Mouse (Mus musculus): ENCODE measurements around the gene Psmc6. TPM values are rescaled to one million over a fixed set of nuclear protein-coding genes. Genes with fewer than 3 reads are reported as not detected.
A peak's percentile ranks its signal among the peaks of the same experiment; 100 is the strongest.

Gene Psmc6
- polyA plus RNA-seq, 1 experiment from 2014 or later, result 134 TPM

DNA sequence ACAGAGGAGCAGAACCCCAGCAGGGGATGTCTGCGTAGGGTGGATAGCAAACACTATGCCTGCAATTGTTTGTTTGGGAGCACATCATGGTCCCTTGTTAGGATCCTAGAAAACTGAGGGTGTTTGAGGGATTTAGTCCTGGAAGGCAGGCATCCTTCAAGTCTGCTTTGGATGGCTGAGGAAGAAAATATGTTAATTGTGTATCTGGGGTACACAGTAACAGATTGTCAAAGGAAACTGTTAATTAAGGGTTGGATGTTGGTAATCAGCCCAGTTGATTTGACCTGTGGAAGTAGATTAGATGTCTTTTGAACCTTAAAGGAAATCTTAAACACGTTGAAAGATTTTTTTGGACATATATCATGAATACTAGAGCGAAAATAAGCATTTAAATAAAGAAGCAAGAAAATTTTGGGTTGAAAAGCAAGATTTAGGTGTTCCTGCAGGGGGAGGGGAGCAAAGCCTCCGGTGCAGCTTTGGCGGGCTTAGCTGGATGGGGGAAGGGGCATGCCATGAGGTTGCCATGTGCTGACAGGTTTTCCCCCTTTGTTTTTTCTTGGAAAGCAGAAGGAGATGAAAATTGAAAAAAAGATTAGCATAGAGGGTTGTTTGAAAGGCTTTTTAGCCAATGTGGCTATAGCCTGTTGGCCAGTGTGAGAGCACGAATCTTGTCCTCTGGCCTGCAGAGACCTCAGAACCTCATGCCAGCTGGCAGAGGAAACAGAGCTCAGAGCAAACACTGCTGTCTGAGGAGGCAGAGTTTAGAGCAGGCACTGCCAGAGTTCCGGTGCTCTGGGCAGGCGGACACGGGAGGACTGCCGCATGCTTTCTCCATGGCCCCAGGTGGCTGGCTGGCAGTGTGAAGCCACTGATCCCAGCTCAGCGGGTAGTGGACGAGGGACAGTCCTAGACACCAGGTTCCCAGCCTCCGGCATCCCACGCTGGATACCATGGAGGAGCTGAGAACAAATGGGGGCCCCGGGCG lies 34.9 kb downstream of the Psmc6 start:
- no peak overlapping the region for H3K4me3 ChIP-seq
- no peaks in the 10 kb centered on the region for H3K9me3 ChIP-seq
- H3K4me2 ChIP-seq, result no peak overlapping the region
- 83% methylated on average over 16 of the region's 16 CpGs for WGBS
- H3K27me3 ChIP-seq, result no peaks in the 10 kb centered on the region
- peaks cover 7% of the 10 kb centered on the region for H3K36me3 ChIP-seq
- ATAC-seq (ENCODE audit: insufficient number of reproducible peaks, low FRiP score, low TSS enrichment, low read depth), result no peak
- no peak overlapping the region for H3K27ac ChIP-seq
- H3K4me1 ChIP-seq, result no peaks in the 10 kb centered on the region
- H3K9ac ChIP-seq, result no peak overlapping the region

GRCm38 (mm10) chr14:45365196-45365587 lies 35.6 kb downstream of the Psmc6 start:
- no peak overlapping the region for H3K27ac ChIP-seq
- no peaks in the 10 kb centered on the region for H3K4me1 ChIP-seq
- peaks cover 13% of the 10 kb centered on the region for H3K36me3 ChIP-seq
- no peaks in the 10 kb centered on the region for H3K27me3 ChIP-seq
- no peak overlapping the region for H3K4me2 ChIP-seq
- WGBS, result 90% methylated on average over 6 of the region's 6 CpGs
- no peak overlapping the region for H3K4me3 ChIP-seq
- H3K9ac ChIP-seq, result no peak overlapping the region
- ATAC-seq (ENCODE audit: insufficient number of reproducible peaks, low FRiP score, low TSS enrichment, low read depth), result no peak
- no peaks in the 10 kb centered on the region for H3K9me3 ChIP-seq

DNA sequence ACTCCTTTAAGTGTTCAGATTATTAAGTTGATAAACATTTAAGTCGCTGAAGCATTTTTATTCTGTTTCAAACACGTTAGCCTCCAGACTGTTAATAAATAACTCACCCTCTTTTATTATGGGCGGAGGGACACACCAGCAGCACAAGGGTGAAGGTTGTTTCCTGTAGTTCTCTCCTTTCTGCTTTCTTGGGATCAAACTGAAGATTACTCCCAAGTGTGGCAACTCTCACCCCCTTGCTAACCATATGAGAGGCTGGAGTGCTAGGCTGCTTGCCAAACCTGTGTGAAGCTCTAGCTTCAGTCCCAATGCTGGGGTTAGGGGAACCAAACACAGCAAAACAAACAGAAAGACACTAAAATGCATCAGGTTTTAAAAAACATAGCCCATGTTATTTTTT lies 49.2 kb downstream of the Psmc6 start:
- H3K36me3 ChIP-seq, result peaks cover 29% of the 10 kb centered on the region
- ATAC-seq (ENCODE audit: insufficient number of reproducible peaks, low FRiP score, low TSS enrichment, low read depth), result no peak
- H3K4me1 ChIP-seq, result no peaks in the 10 kb centered on the region
- H3K4me2 ChIP-seq, result no peak overlapping the region
- 82% methylated on average over 3 of the region's 3 CpGs for WGBS
- no peaks in the 10 kb centered on the region for H3K27me3 ChIP-seq
- H3K9me3 ChIP-seq, result no peaks in the 10 kb centered on the region
- no peak overlapping the region for H3K9ac ChIP-seq
- H3K4me3 ChIP-seq, result no peak overlapping the region
- no peak overlapping the region for H3K27ac ChIP-seq

DNA sequence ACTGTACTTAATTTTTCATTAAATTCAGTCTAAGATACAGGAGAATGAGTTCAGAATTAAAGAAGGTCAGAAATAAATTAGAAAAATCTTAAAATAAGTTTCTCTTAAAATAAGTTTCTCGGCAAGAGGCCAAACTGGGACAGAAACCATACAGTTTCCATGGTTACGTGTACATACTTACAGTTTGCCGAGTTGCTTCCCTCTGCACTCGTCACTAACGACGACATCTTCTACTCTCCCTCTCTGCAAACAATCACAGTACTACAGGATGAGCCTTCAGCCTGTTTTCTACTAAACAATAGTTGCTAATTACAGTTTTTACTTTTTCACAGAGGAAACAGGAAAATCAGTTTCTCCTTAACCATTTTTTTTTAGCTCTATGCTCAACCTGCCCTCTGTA lies 51.2 kb downstream of the Psmc6 start:
- H3K4me1 ChIP-seq, result no peaks in the 10 kb centered on the region
- no peak overlapping the region for H3K4me2 ChIP-seq
- H3K36me3 ChIP-seq, result peaks cover 31% of the 10 kb centered on the region
- H3K9ac ChIP-seq, result no peak overlapping the region
- no peak overlapping the region for H3K27ac ChIP-seq
- no peak overlapping the region for H3K4me3 ChIP-seq
- ATAC-seq (ENCODE audit: insufficient number of reproducible peaks, low FRiP score, low TSS enrichment, low read depth), result no peak
- no peaks in the 10 kb centered on the region for H3K9me3 ChIP-seq
- H3K27me3 ChIP-seq, result no peaks in the 10 kb centered on the region
- 76% methylated on average over 6 of the region's 6 CpGs for WGBS

DNA sequence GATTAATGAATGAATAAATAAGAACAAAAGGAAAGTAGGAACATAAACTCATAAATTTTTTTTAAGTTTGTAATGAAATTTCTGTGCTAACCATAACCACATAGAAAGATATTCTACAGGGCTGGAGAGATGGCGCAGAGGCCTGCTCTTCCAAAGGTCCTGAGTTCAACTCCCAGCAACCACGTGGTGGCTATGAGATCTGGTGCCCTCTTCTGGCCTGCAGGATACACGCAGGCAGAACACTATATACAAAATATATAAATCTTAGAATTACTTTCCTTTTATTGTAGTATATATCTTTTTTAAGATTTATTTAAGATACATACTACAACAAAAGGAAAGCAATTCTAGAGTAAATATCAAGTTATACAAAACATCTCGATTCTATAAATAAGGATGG lies 53.3 kb downstream of the Psmc6 start:
- H3K27ac ChIP-seq, result no peak overlapping the region

GRCm38 (mm10) chr14:45385596-45385995 lies 56.0 kb downstream of the Psmc6 start:
- 81% methylated on average over 2 of the region's 2 CpGs for WGBS
- Histone ChIP-seq H3K27me3 (no peaks in the 10 kb centered on the region), H3K4me3 (no peak overlapping the region), H3K36me3 (peaks cover 13% of the 10 kb centered on the region), H3K4me2 (no peak overlapping the region), H3K4me1 (peaks cover 5% of the 10 kb centered on the region), H3K27ac (no peak overlapping the region), H3K9ac (no peak overlapping the region), H3K9me3 (no peaks in the 10 kb centered on the region)
- ATAC-seq (ENCODE audit: insufficient number of reproducible peaks, low FRiP score, low TSS enrichment, low read depth), result no peak

More for the DNA sequence above, 53.3 kb downstream of the Psmc6 start:
- no peak overlapping the region for H3K9ac ChIP-seq
- H3K27me3 ChIP-seq, result no peaks in the 10 kb centered on the region
- ATAC-seq (ENCODE audit: insufficient number of reproducible peaks, low FRiP score, low TSS enrichment, low read depth), result no peak
- H3K36me3 ChIP-seq, result peaks cover 31% of the 10 kb centered on the region
- WGBS, result 79% methylated on average over 4 of the region's 4 CpGs
- no peaks in the 10 kb centered on the region for H3K9me3 ChIP-seq
- H3K4me1 ChIP-seq, result no peaks in the 10 kb centered on the region; the same call in 1 of the 2 replicates
- H3K4me2 ChIP-seq, result no peak overlapping the region
- no peak overlapping the region for H3K4me3 ChIP-seq

- WGBS, result 30% methylated on average over 2 of the region's 2 CpGs
- no peak for ATAC-seq (ENCODE audit: insufficient number of reproducible peaks, low FRiP score, low TSS enrichment, low read depth)
- no peaks in the 10 kb centered on the region for H3K9me3 ChIP-seq
- H3K9ac ChIP-seq, result no peak overlapping the region
- peak overlapping the region; percentile 70 for H3K4me2 ChIP-seq
- peaks cover 7% of the 10 kb centered on the region for H3K36me3 ChIP-seq
- H3K4me1 ChIP-seq, result peaks cover 5% of the 10 kb centered on the region
- peak overlapping the region; percentile 47; the same call in 1 of the 2 replicates for H3K27ac ChIP-seq
- H3K27me3 ChIP-seq, result no peaks in the 10 kb centered on the region
- H3K4me3 ChIP-seq, result peak overlapping the region; percentile 75
Measured at GRCm38 (mm10) chr14:45387480-45387879, 57.9 kb downstream of the Psmc6 start.

DNA sequence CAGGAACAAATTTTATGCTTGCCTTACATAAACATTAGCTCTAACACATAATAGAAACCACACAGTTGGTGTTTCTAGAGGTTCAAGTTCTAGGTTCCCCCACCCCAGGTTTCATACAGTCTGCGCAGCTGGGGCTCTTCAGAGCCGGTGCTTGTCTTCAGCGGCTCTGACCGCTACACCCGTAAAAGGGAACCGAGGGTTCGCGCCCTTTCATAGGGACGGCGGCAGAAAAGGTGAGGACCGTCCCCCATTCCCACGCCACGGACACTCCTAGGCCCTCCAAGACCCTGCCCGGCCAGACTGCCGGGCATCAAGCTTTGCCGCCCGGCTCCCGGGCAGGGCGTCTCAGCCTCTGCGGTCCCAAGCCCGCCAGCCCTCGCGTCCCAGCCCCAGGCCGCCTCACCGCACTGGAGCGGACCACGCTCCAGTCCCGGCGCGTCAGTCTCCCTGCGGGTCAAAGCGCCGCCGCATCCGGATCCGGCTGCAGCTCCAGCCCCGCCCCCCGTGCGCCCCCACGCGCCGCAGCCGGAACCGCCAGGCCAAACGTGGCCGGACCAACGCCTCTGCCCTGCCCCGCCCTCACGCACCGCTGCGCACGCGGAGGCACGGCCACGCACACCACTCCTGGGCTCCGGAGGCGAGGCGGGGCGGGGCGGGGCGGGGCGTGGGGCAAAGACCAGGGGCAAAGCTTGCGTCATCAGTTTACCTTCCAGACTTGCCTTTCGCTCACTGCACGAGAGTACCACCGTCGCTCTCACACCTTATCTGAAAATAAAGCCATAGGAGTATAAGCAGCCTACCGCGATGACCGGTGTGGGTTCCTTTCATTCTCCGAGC lies 59.0 kb downstream of the Psmc6 start:
- Histone ChIP-seq H3K4me1 (peaks cover 5% of the 10 kb centered on the region), H3K4me2 (peak overlapping the region; percentile 70), H3K27ac (peak overlapping the region; percentile 86), H3K9me3 (no peaks in the 10 kb centered on the region), H3K4me3 (peak overlapping the region; percentile 75), H3K9ac (peak overlapping the region; percentile 80), H3K36me3 (peaks cover 2% of the 10 kb centered on the region; the same call in 1 of the 2 replicates), H3K27me3 (no peaks in the 10 kb centered on the region)
- peak; percentile 97 for ATAC-seq (ENCODE audit: insufficient number of reproducible peaks, low FRiP score, low TSS enrichment, low read depth)
- under 1% methylated on average over 71 of the region's 71 CpGs for WGBS

DNA sequence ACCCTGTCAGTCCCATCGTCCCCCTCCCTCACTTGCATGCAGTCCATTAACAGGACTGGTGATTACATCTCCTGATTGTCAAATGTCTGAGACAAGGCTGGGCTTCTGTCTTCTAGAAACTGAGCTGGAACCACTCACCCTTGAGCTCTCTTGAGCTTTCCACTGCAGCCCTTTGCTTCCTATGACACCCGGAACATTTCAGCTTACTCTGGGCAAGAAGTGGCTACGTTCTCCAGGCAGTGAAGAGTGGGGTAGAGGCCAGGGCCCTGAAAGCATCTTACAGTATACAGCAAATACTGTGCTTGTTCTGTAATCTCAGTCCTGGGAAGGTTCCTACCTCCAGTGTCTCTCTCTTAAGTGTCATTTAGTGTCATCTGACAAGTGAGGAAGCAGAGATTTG lies 59.6 kb downstream of the Psmc6 start:
- peak overlapping the region; percentile 70 for H3K4me2 ChIP-seq
- no peaks in the 10 kb centered on the region for H3K9me3 ChIP-seq
- peak overlapping the region; percentile 86 for H3K27ac ChIP-seq
- 23% methylated on average over 3 of the region's 3 CpGs for WGBS
- peaks cover 5% of the 10 kb centered on the region for H3K4me1 ChIP-seq
- peak overlapping the region; percentile 75 for H3K4me3 ChIP-seq
- peak overlapping the region; percentile 80; the same call in 1 of the 2 replicates for H3K9ac ChIP-seq
- no peaks in the 10 kb centered on the region for H3K27me3 ChIP-seq
- no peak for ATAC-seq (ENCODE audit: insufficient number of reproducible peaks, low FRiP score, low TSS enrichment, low read depth)
- H3K36me3 ChIP-seq, result peaks cover 2% of the 10 kb centered on the region; the same call in 1 of the 2 replicates

Data from limb, embryonic 15.5 days (tissue).